Mouse (Mus musculus): ENCODE measurements at regions not wholly inside any gene's neighbourhood (a gene's known extent, or its start where the extent isn't known, plus 50 kb on each side); places are given as distances from the start of the nearest gene placed in this dataset.

GRCm38 (mm10) chr12:14088960-14089359, 62.9 kb downstream of the Fam84a start:
- POLR2A ChIA-PET: interaction anchor here in 1 of 4 experiments (0.5 kb wide), 1 partner anchor 118 kb away, joined by 6 read pairs; no protein-coding TSS in a partner anchor
- CTCF ChIA-PET: no interaction called here

GRCm38 (mm10) chr12:14082771-14083170, 69.1 kb downstream of the Fam84a start:
- ChIA-PET CTCF (no interaction called here), POLR2A (no interaction called here)

DNA sequence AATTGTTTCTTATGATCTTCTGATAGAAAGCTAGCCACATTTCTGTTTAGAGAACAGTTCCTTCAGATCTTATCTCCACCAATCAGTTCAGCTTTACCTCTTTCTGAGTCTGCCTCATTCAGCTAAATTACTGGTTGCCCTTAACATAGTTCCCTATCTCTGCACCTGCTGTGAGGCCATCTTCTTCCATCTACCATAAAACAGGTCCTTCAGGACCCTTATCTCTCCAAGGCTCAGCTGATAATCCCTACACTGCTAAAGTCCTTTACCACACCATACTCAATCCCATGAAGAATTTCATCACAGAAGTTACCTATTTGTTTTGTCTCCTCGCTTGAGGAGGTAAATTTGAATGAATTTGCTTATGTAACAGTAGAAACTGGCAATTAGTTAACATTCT, 72.0 kb downstream of the Fam84a start:
- ChIA-PET POLR2A (no interaction called here), CTCF (interaction anchor here in 1 of 4 experiments (0.5 kb wide), 1 partner anchor 20 kb away, joined by 3 read pairs; no protein-coding TSS in a partner anchor)

GRCm38 (mm10) chr12:14069049-14069448, 82.8 kb downstream of the Fam84a start:
- ChIA-PET CTCF (no interaction called here), POLR2A (no interaction called here)

DNA sequence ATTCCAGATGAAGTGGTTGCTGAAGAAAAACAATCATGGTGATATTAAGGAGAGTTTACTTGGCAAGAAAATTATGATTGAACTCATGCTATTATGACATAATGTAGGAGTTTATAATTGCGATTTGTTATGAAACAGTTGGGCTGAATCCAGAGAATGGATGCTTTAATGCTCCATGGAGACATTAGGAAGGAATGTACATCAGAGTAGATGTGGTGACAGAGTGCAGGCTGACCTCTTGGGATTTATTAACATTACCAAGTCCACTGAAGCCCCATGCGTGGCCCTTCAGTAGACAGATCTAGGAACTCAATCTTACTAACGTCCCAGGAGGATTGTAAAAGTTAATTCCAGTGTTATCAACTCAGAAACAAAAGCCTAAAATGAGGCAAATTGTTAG, 86.5 kb downstream of the Fam84a start:
- POLR2A ChIA-PET: no interaction called here
- CTCF ChIA-PET: no interaction called here

DNA sequence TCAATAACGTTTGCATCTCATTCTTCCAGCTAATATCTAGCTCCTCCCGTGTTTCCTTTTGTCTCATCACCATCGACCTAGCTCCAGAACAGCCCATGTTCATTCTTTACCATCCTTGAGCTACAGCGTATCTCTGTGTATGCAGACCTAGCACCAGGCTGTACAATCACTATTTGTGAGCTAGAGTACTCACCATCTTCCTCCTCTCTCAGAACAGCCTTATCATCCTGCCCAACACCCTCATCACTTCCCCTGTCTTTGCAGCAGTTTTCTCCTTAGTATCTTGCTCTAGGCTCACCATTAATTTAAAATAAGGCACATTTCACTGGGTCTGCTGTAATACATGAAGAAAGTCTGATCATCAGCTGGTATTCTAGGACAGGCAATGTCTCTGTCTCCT, 88.6 kb downstream of the Fam84a start:
- ChIA-PET POLR2A (no interaction called here), CTCF (no interaction called here)

DNA sequence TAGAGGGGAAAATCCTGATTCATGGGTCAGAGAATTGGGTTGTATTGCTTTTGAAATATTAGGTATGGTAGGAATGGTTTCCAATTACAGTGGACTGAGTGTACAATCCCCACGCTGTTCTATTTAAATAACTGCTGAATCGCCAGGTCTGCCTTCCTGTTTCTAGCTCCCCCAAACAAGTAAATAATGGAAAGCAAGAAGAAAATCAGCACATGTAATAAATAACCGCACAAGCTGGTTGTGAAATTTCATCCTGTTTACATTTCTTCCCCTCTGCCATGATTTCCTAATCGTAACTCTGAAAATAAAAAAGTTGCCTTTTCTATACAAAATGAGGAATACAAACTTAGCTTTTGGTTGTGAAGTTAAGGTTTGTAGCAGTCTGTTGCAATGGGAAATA, 95.7 kb downstream of the Fam84a start:
- CTCF ChIA-PET: no interaction called here

GRCm38 (mm10) chr12:14032363-14032762, 119.5 kb downstream of the Fam84a start:
- POLR2A ChIA-PET: no interaction called here
- CTCF ChIA-PET: no interaction called here

More for the DNA sequence above, 95.7 kb downstream of the Fam84a start:
- POLR2A ChIA-PET: no interaction called here

GRCm38 (mm10) chr12:14015271-14015670, 136.6 kb downstream of the Fam84a start:
- POLR2A ChIA-PET: no interaction called here
- CTCF ChIA-PET: no interaction called here

DNA sequence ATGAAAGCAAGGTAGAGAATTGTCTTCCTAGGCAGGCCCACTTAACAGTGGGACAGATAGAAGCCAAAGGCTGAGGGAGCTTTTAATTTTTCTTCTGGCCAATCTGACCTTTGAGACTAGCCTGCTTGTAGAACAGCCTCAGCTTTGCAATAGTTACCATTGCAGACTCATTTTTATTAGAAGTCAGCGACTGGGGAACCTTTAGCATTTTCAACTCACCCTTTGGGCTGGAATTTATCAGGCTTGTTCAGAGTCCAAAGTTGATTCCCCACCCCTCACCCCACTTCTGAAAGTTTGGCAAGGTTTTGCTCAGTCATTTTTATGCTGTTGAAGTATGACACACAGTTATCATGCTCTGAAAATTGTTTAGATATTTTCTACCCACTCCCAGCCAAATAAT, 145.9 kb downstream of the Fam84a start:
- CTCF ChIA-PET: no interaction called here
- POLR2A ChIA-PET: no interaction called here

GRCm38 (mm10) chr12:14001672-14002071, 150.2 kb downstream of the Fam84a start:
- POLR2A ChIA-PET: no interaction called here
- CTCF ChIA-PET: no interaction called here

- ChIA-PET CTCF (no interaction called here), POLR2A (no interaction called here)
Measured at GRCm38 (mm10) chr12:13984396-13984776, 167.5 kb downstream of the Fam84a start.

DNA sequence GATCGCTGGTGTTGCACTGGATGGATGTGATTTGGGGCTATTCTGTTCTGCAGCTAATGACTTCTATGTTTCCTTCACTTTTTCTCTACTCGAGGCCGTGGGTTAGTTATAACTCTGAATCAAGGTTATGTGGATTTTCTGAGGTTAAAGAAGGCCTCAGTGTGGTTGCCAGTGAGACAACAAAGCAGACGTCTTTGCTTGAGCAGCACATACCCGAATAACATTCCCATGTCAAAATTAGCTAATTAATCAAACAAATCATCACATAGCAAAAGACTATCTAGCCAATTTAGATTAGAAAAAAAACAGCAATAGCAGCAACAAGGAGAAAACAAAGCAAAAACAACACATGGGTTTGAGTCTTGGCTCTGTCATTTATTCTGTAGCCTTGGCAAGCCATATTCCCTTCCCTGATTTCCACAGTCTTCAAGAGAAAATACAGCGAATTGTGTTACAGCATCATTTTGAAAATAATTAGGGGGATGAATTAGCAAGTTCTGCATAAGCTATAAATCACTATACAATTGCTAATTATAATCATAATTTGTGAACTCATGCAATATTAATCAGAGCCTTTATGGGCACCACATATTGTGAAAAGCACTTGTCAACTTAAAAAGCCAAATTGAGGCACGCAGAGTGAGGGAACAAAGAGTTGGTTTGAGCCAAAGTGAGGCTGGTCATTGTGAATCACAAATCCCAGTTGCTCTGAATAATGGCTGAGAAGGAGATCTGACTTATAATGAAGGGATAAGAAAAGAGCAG, 168.0 kb downstream of the Fam84a start:
- CTCF ChIA-PET: no interaction called here
- POLR2A ChIA-PET: no interaction called here

DNA sequence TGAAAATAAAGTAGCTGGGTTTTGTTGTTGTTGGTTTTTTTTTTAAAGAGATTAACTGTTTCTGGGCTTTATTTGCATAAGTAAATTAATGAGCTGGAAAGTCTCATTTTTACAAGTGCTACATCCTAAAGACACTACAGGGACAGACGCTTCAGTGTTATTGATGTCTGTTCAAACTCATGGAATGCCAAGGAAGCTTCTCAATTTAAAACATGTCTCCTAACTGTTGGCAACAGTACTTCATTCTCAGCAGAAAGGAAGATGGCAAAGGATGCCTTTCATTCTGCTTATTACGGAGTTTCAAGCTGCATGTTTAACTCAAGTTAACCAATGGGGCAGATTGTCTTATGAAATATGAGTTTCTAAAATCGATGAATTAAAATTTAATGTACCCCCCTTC, 187.3 kb downstream of the Fam84a start:
- ChIA-PET POLR2A (no interaction called here), CTCF (no interaction called here)

DNA sequence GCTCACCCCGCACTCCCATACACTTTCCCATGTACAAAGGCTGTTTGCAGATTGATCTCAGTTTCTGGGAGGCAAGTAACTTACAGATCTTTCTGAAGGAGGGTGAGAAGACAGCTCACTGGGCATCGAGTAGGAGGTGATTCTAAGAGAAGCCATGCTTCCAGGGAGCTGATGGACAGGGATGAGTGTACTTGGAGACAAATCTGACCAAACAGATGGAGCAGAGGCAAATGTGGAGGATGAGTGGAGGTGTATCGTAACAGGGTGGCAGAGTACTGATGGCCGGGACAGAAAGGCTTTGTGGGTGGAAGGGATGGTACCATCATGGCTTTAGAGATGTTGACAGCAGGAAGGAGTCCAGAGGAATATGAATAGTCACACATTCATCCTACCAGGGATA, 212.4 kb downstream of the Fam84a start:
- CTCF ChIA-PET: interaction anchor here in 1 of 4 experiments (0.6 kb wide), 1 partner anchor 15 kb away, joined by 4 read pairs; no protein-coding TSS in a partner anchor
- POLR2A ChIA-PET: no interaction called here

DNA sequence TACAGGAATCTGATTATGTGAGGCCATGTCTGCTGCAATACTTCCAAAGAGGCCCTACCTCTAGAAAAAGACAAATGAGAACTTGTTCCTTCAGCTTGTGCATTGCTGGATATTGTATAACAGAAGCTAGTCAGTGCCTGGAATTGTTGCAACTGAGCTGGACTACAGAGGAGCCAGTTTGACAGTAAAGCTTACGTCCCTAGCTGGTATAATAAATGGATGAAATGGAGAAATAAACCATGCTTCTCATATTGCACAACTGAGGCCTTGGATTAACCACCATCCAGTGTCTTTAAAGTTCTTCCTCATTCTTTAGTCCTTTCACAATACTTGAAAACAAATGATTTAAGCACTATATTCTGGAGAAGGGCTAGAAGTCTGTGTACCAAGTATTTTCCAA, 230.8 kb downstream of the Fam84a start:
- CTCF ChIA-PET: no interaction called here

GRCm38 (mm10) chr12:13883317-13883716, 268.5 kb downstream of the Fam84a start:
- CTCF ChIA-PET: no interaction called here
- POLR2A ChIA-PET: no interaction called here

More for the DNA sequence above, 230.8 kb downstream of the Fam84a start:
- POLR2A ChIA-PET: no interaction called here

DNA sequence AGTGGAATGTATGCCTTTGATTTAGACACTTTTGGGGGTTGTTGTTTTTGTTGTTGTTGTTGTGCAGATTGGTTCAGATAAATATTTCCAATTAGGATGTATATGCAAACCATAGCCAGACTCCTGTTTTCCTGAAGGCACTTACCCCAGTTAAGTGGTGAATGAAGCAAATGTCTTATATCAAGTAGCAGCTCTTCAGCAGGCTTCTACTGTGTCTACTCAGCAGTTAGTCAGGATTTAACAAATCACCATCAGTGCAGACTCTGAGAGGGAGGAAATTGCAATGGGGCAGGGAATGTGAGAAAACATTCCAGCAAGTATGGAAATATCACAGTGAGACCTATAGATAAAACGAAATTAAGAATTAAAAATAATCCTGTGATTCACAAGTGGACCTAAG, 282.7 kb downstream of the Fam84a start:
- ChIA-PET POLR2A (no interaction called here), CTCF (no interaction called here)

- ChIA-PET CTCF (no interaction called here), POLR2A (no interaction called here)
Measured at GRCm38 (mm10) chr12:13861226-13861625, 290.6 kb downstream of the Fam84a start.

DNA sequence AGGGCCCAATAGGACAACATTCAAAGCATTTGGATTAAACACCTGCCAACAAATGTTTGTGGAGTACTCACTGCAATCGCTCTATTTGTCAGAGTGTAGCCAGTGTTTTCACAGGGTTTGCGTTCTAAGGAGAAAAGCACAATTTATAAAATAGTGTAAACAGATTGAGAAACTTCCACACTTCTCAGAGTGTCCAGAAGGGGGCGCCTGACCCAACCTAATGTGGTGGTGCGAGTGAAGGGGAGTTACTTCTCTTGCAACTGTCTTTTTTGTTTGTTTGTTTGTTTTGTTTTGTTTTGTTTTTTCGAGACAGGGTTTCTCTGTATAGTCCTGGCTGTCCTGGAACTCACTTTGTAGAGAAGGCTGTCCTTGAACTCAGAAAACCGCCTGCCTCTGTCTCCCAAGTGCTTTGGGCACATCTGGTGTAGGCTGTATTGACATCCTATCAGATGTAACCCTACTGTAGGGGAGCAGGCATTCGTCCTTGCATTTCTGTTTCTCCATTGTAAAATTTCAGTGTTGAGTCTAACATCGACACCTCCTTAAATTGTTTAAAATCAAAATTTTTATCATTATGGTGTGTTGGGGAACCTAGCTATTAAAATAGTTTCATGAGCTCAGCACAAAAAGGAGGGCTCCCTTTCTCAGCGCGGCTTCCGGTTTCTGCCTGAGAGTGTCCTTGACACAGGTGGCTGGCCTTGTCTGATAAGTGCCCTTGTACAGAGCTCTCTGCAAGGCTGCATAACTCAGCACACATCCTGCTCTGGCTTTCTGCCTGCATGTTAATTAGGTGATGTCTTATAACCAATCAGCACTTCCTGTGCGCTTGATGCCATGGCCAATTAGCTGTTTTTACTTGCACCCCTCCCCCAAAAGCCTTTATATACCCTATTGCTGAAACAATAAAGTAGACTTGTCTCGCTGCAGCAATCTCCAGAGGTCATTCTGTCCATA, 307.0 kb downstream of the Fam84a start:
- ChIA-PET CTCF (interaction anchor here in 3 of 4 experiments (0.5 to 1.5 kb wide), 4 partner anchors 10 to 242 kb away, joined by 3 to 5 read pairs (median 3); no protein-coding TSS in a partner anchor), POLR2A (interaction anchor here in 1 of 4 experiments (0.6 kb wide), 1 partner anchor 141 kb away, joined by 3 read pairs; no protein-coding TSS in a partner anchor)
